Mouse (Mus musculus) MEL (cell line): Measurements from ENCODE around the gene Slc19a1. TPM values are rescaled to one million over a fixed set of nuclear protein-coding genes. Genes with fewer than 3 reads are reported as not detected.

Experiments
- DNase-seq: peaks from one replicate; pipeline ENCODE4 v3.0.0; 2011; ENCODE audit warnings: low read depth, low spot score
- H3K27ac ChIP-seq: 2 replicates; pipeline ENCODE4 v1.5.1; 2012; ENCODE audit warnings: low read depth, mild to moderate bottlenecking, control low read depth, low read length, moderate library complexity; ENCODE audit not compliant: control insufficient read depth
- H3K27me3 ChIP-seq, 2 experiments: fragments of 150-350 bp in 1 of 2; sonication (generic) in 1 of 2; 2 replicates each; pipeline ENCODE4 v1.6.1; 2012; ENCODE audit warnings: low read length in 2 of 2, mild to moderate bottlenecking in 2 of 2, improper control_type of control experiment in 1 of 2, moderate library complexity in 1 of 2; ENCODE audit not compliant: insufficient read depth in 2 of 2, control insufficient read depth in 1 of 2
- H3K36me3 ChIP-seq, 2 experiments: 2 replicates each; pipeline ENCODE4 v1.6.1; 2012 to 2014; ENCODE audit warnings: low read length in 2 of 2, improper control_type of control experiment in 1 of 2, inconsistent platforms in 1 of 2, mild to moderate bottlenecking in 1 of 2; ENCODE audit not compliant: insufficient read depth in 2 of 2, control insufficient read depth in 1 of 2
- H3K4me1 ChIP-seq, 2 experiments: fragments of 150-350 bp in 1 of 2; sonication (generic) in 1 of 2; 2 replicates each; pipeline ENCODE4 v1.6.1; 2012; ENCODE audit warnings: low read length in 2 of 2, improper control_type of control experiment in 1 of 2, mild to moderate bottlenecking in 1 of 2; ENCODE audit not compliant: insufficient read depth in 2 of 2, control insufficient read depth in 1 of 2
- H3K4me3 ChIP-seq, 2 experiments: fragments of 150-350 bp in 1 of 2; sonication (generic) in 1 of 2; 2 replicates each; pipeline ENCODE4 v1.5.1; 2012; ENCODE audit warnings: low read depth in 2 of 2, low read length in 2 of 2, mild to moderate bottlenecking in 2 of 2, moderate library complexity in 2 of 2, control low read depth in 1 of 2, improper control_type of control experiment in 1 of 2; ENCODE audit not compliant: control insufficient read depth in 1 of 2, insufficient read depth in 1 of 2
- H3K79me2 ChIP-seq: 2 replicates; pipeline ENCODE4 v1.6.1; 2012; ENCODE audit warnings: mild to moderate bottlenecking, low read length, moderate library complexity; ENCODE audit not compliant: control insufficient read depth, poor library complexity, insufficient read depth
- H3K9ac ChIP-seq: 2 replicates; pipeline ENCODE4 v1.6.1; 2012; ENCODE audit warnings: low read depth, mild to moderate bottlenecking, control low read depth, low read length, moderate library complexity; ENCODE audit not compliant: control insufficient read depth, poor library complexity, severe bottlenecking
- H3K9me3 ChIP-seq: fragments of 150-350 bp; sonication (generic); replicated peaks from 2 replicates; pipeline ENCODE4 v1.6.1; 2012; ENCODE audit warnings: mild to moderate bottlenecking, low read length, improper control_type of control experiment, moderate library complexity; ENCODE audit not compliant: insufficient read depth
- BHLHE40 ChIP-seq: IDR thresholded peaks from 2 replicates; pipeline ENCODE4 v1.6.1; 2012; ENCODE audit warnings: low read depth, mild to moderate bottlenecking, inconsistent platforms, low read length, improper control_type of control experiment, borderline replicate concordance
- EP300 ChIP-seq, 2 experiments: IDR thresholded peaks; 2 replicates each; pipeline ENCODE4 v1.6.1; 2011; ENCODE audit warnings: improper control_type of control experiment in 2 of 2, low read length in 2 of 2, low read depth in 1 of 2, mild to moderate bottlenecking in 1 of 2
- ETS1 ChIP-seq: IDR thresholded peaks from 2 replicates; pipeline ENCODE4 v1.6.1; 2012; ENCODE audit warnings: low read depth, mild to moderate bottlenecking, inconsistent platforms, low read length, improper control_type of control experiment, moderate library complexity
- GATA1 ChIP-seq: IDR thresholded peaks from 2 replicates; pipeline ENCODE4 v1.6.1; 2011; ENCODE audit warnings: low read depth, low read length, improper control_type of control experiment
- HCFC1 ChIP-seq: IDR thresholded peaks from 2 replicates; pipeline ENCODE4 v1.6.1; 2012; ENCODE audit warnings: low read depth, mild to moderate bottlenecking, inconsistent platforms, low read length, improper control_type of control experiment, moderate library complexity
- MAX ChIP-seq: IDR thresholded peaks from 2 replicates; pipeline ENCODE4 v1.6.1; 2011; ENCODE audit warnings: low read length, improper control_type of control experiment
- MXI1 ChIP-seq: IDR thresholded peaks from 2 replicates; pipeline ENCODE4 v1.6.1; 2011; ENCODE audit warnings: mild to moderate bottlenecking, low read depth, low read length, improper control_type of control experiment
- MYC ChIP-seq: IDR thresholded peaks from 2 replicates; pipeline ENCODE4 v1.6.1; 2011; ENCODE audit warnings: low read depth, mild to moderate bottlenecking, low read length, improper control_type of control experiment, moderate library complexity
- NELFE ChIP-seq: IDR thresholded peaks from 2 replicates; pipeline ENCODE4 v1.6.1; 2011; ENCODE audit warnings: low read depth, low read length, improper control_type of control experiment
- POLR2A ChIP-seq, 2 experiments: IDR thresholded peaks; 2 replicates each; pipeline ENCODE4 v1.6.1; 2011 to 2012; ENCODE audit warnings: low read length in 2 of 2, mild to moderate bottlenecking in 2 of 2, control low read depth in 1 of 2, improper control_type of control experiment in 1 of 2, low read depth in 1 of 2, moderate library complexity in 1 of 2; ENCODE audit not compliant: control insufficient read depth in 1 of 2, insufficient read depth in 1 of 2, poor library complexity in 1 of 2
- SIN3A ChIP-seq: IDR thresholded peaks from 2 replicates; pipeline ENCODE4 v1.6.1; 2012; ENCODE audit warnings: low read length, improper control_type of control experiment, inconsistent platforms
- TAL1 ChIP-seq: IDR thresholded peaks from 2 replicates; pipeline ENCODE4 v1.6.1; 2012; ENCODE audit warnings: mild to moderate bottlenecking, inconsistent platforms, low read length, moderate library complexity, mixed read lengths
- USF1 ChIP-seq: IDR thresholded peaks from 2 replicates; pipeline ENCODE4 v1.6.1; 2014; ENCODE audit warnings: low read depth, mild to moderate bottlenecking, inconsistent platforms, low read length, improper control_type of control experiment, moderate library complexity
- USF2 ChIP-seq, 2 experiments: IDR thresholded peaks; 2 replicates each; pipeline ENCODE4 v1.6.1; 2011 to 2012; ENCODE audit warnings: improper control_type of control experiment in 2 of 2, low read length in 2 of 2, borderline replicate concordance in 1 of 2, inconsistent platforms in 1 of 2, low read depth in 1 of 2, mild to moderate bottlenecking in 1 of 2; ENCODE audit not compliant: insufficient read depth in 1 of 2
- polyA plus RNA-seq, 2 experiments: library from polyadenylated mRNA; stranded (reverse) in 1 of 2; unstranded in 1 of 2; fragments of >175 nt in 1 of 2; fragments of >200 nt in 1 of 2; gene quantifications; 2 replicates each; pipeline versions ENCODE4 v1.2.1 to v1.2.4; 2012; ENCODE audit warnings: low replicate concordance in 2 of 2, low read depth in 1 of 2; ENCODE audit not compliant: insufficient read length in 2 of 2, insufficient read depth in 1 of 2, missing spikeins in 1 of 2
- total RNA-seq: library from RNA; depleted of rRNA; stranded (reverse); fragments of 300-350 nt; gene quantifications from 2 replicates; pipeline ENCODE4 v1.2.3, GENCODE M21; 2012

The Slc19a1 gene
- total and polyA plus RNA-seq, 3 experiments, result 65.3 to 86.4 TPM; not detected in 1

GRCm38 (mm10) chr10:77089336-77089735 lies 57.3 kb downstream of the Slc19a1 start:
- H3K4me3 ChIP-seq, result peak overlapping the region; percentile 41 to 72
- no peaks in the 10 kb centered on the region for H3K79me2 ChIP-seq
- H3K27ac ChIP-seq, result peak overlapping the region; percentile 18
- no peaks in the 10 kb centered on the region for H3K27me3 ChIP-seq
- TF ChIP-seq HCFC1, result peak; percentile 10; the same call in 1 of the 2 replicates
- TF ChIP-seq ETS1, result 0 out of 2 replicates have a peak, but pooled peaks have one; percentile 12
- TF ChIP-seq TAL1, result no peak
- TF ChIP-seq GATA1, result 0 out of 2 replicates have a peak, but pooled peaks have one; percentile 26
- peak; percentile 37; the same call in 1 of the 2 replicates for TF ChIP-seq MXI1
- no peak for TF ChIP-seq MAX
- TF ChIP-seq NELFE, result peak; percentile 46; the same call in 1 of the 2 replicates
- TF ChIP-seq MYC, result 0 out of 2 replicates have a peak, but pooled peaks have one; percentile 27
- peak; percentile 73 for TF ChIP-seq SIN3A
- peaks cover 0 to 4% of the 10 kb centered on the region in 2 experiments; a peak in 1 of 4 replicates for H3K4me1 ChIP-seq
- H3K9me3 ChIP-seq, result no peaks in the 10 kb centered on the region
- peaks cover 0 to 2% of the 10 kb centered on the region in 2 experiments; a peak in 1 of 4 replicates for H3K36me3 ChIP-seq
- peak overlapping the region; percentile 57 for H3K9ac ChIP-seq
- peak; percentile 71 for DNase-seq

GRCm38 (mm10) chr10:77090063-77090462 lies 58.0 kb downstream of the Slc19a1 start:
- Histone ChIP-seq H3K79me2 (no peaks in the 10 kb centered on the region), H3K27me3 (peaks cover 0 to 4% of the 10 kb centered on the region in 2 experiments; a peak in 2 of 4 replicates), H3K36me3 (peaks cover 0 to 2% of the 10 kb centered on the region in 2 experiments; a peak in 1 of 4 replicates), H3K27ac (no peak overlapping the region), H3K9ac (no peak overlapping the region; the same call in 1 of the 2 replicates), H3K4me3 (peak overlapping the region in 1 of 2 experiments; percentile 41; a peak in 2 of 4 replicates), H3K4me1 (peaks cover 0 to 4% of the 10 kb centered on the region in 2 experiments; a peak in 1 of 4 replicates), H3K9me3 (no peaks in the 10 kb centered on the region)
- DNase-seq, result peak; percentile 9
- TF ChIP-seq USF2 (IDR thresholded peaks at IDR 0.05; ENCODE audit: borderline replicate concordance in 1 of 2, insufficient read depth in 1 of 2, low read depth in 1 of 2, low read length in 2 of 2) (no peak), EP300 (IDR thresholded peaks at IDR 0.05; ENCODE audit: low read depth in 1 of 2, low read length in 2 of 2) (peak in 1 of 2 experiments; percentile 13; a peak in 1 of 4 replicates), MAX (peak; percentile 33; the same call in 1 of the 2 replicates), BHLHE40 (no peak), SIN3A (no peak), POLR2A (IDR thresholded peaks at IDR 0.05; ENCODE audit: control insufficient read depth in 1 of 2, insufficient read depth in 1 of 2, low read depth in 1 of 2, low read length in 2 of 2, poor library complexity in 1 of 2) (no peak), GATA1 (0 out of 2 replicates have a peak, but pooled peaks have one; percentile 9), USF1 (peak; percentile 38; the same call in 1 of the 2 replicates), NELFE (no peak)
